Mouse (Mus musculus) hindbrain, postnatal 0 days (tissue): ENCODE measurements at regions not wholly inside any gene's neighbourhood (a gene's known extent, or its start where the extent isn't known, plus 50 kb on each side); places are given as distances from the start of the nearest gene placed in this dataset.

Experiments used
- ATAC-seq: fragments of 200-750 bp; cut with Nextera tagmentation; 2 replicates; pipeline ENCODE4 v1.8.0; 2017; ENCODE audit warnings: mild to moderate bottlenecking, moderate TSS enrichment, moderate library complexity
- DNase-seq: peaks from one replicate; pipeline ENCODE4 v3.0.0-alpha.2; 2015; ENCODE audit warnings: low spot score
- H3K27ac ChIP-seq: fragments of 300-500 bp; sonication (generic); 2 replicates; pipeline ENCODE4 v1.5.1; 2014; ENCODE audit warnings: mild to moderate bottlenecking
- H3K27me3 ChIP-seq: fragments of 300-500 bp; sonication (generic); 2 replicates; pipeline ENCODE4 v1.6.1; 2014; ENCODE audit warnings: low read length, mixed read lengths; ENCODE audit not compliant: insufficient read depth
- H3K36me3 ChIP-seq: fragments of 300-500 bp; sonication (generic); 2 replicates; pipeline ENCODE4 v1.6.1; 2014; ENCODE audit warnings: low read length, mixed read lengths; ENCODE audit not compliant: insufficient read depth
- H3K4me1 ChIP-seq: fragments of 300-500 bp; sonication (generic); 2 replicates; pipeline ENCODE4 v1.6.1; 2014; ENCODE audit warnings: antibody characterized with exemption, low read length, mixed read lengths; ENCODE audit not compliant: insufficient read depth
- H3K4me2 ChIP-seq: fragments of 300-500 bp; sonication (generic); 2 replicates; pipeline ENCODE4 v1.6.1; 2014; ENCODE audit warnings: low read depth, mild to moderate bottlenecking, low read length, moderate library complexity, mixed read lengths
- H3K4me3 ChIP-seq: fragments of 300-500 bp; sonication (generic); 2 replicates; pipeline ENCODE4 v1.5.1; 2014; ENCODE audit warnings: low read length
- H3K9ac ChIP-seq: fragments of 300-500 bp; sonication (generic); replicated peaks from 2 replicates; pipeline ENCODE4 v1.6.1; 2014; ENCODE audit warnings: mild to moderate bottlenecking, low read length, moderate library complexity, mixed read lengths
- H3K9me3 ChIP-seq: fragments of 300-500 bp; sonication (generic); 2 replicates; pipeline ENCODE4 v1.6.1; 2016; ENCODE audit warnings: low read length, mixed read lengths
- CTCF ChIP-seq: IDR thresholded peaks from 2 replicates; pipeline ENCODE4 v1.5.1; 2016; ENCODE audit warnings: antibody characterized with exemption, control low read depth, low read depth
- WGBS: fragments of 180-500 bp; shearing (Covaris S2); extraction: QIAGEN DNeasy Blood & Tissue Kit; methylation state at CpG from one replicate; pipeline ENCODE4 v1.1.7; 2014; 5-methylcytosine and 5-hydroxymethylcytosine counted together

- WGBS = 74% methylated on average over 7 of the region's 7 CpGs
- Histone ChIP-seq H3K4me3 (no peak overlapping the region), H3K9me3 (no peaks in the 10 kb centered on the region), H3K4me1 (no peaks in the 10 kb centered on the region), H3K27ac (no peak overlapping the region), H3K4me2 (no peak overlapping the region), H3K36me3 (no peaks in the 10 kb centered on the region), H3K27me3 (no peaks in the 10 kb centered on the region), H3K9ac (no peak overlapping the region)
- DNase-seq (no peak), ATAC-seq (no peak)
- TF ChIP-seq CTCF = no peak
Observed at GRCm38 (mm10) chr9:32933237-32934071, 297.4 kb downstream of the Ets1 start.

- H3K27me3 ChIP-seq = no peaks in the 10 kb centered on the region
- H3K9ac ChIP-seq = no peak overlapping the region
- ATAC-seq (no peak), DNase-seq (no peak)
- H3K4me3 ChIP-seq = no peak overlapping the region
- H3K4me1 ChIP-seq = no peaks in the 10 kb centered on the region
- H3K36me3 ChIP-seq = no peaks in the 10 kb centered on the region
- no peak overlapping the region for H3K4me2 ChIP-seq
- no peaks in the 10 kb centered on the region for H3K9me3 ChIP-seq
- 85% methylated on average over 1 of the region's 1 CpGs for WGBS
- no peak for TF ChIP-seq CTCF
- no peak overlapping the region for H3K27ac ChIP-seq
Observed at GRCm38 (mm10) chr9:32934436-32934835, 298.4 kb downstream of the Ets1 start.

DNA sequence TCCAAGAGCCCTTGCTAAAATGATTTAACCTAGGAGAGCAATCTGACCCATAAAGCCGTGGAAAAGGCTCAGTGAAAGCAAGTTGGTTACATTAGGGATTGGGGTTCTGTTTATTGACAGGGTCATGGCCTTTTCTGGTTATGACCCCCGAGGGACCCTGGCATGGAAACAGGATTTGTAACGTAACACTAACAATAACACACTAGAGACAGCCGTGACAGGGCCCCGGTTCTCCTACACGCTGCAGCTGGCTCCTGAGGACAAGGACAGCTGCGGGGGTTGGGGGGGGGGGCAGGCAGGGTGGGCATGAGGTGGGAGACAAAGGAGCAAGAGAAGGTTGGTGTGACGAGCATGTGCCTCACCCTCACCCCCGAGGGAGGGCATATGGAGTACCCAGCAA is 300.4 kb downstream of the Ets1 start:
- Histone ChIP-seq H3K4me2 (no peak overlapping the region), H3K27me3 (no peaks in the 10 kb centered on the region), H3K4me1 (no peaks in the 10 kb centered on the region), H3K4me3 (no peak overlapping the region), H3K36me3 (no peaks in the 10 kb centered on the region), H3K9ac (no peak overlapping the region), H3K9me3 (no peaks in the 10 kb centered on the region), H3K27ac (no peak overlapping the region)
- no peak for ATAC-seq
- no peak for DNase-seq
- WGBS = 41% methylated on average over 9 of the region's 9 CpGs
- no peak for TF ChIP-seq CTCF

GRCm38 (mm10) chr9:32937391-32937790 is 301.4 kb downstream of the Ets1 start:
- 85% methylated on average over 7 of the region's 7 CpGs for WGBS
- no peak for ATAC-seq
- H3K4me3 ChIP-seq = no peak overlapping the region

DNA sequence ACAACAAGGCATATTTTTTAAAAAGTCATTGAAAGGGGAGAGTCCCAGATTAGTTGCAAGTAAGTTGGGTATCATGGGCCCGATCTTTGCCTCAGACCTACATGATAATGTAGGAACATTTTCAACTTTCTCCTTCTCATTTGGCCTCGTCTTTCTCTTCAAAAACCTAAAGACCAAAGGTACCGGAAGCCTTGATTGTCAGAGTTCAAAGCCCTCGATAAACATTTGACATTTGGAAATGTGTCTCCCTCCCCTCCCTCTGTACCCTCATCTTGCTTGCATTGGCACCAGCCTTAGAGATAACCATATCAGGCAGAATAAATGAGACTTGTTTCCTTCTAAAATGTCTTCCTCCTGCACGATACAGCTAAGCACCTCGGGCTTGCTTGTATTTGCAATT is 302.8 kb downstream of the Ets1 start:
- Histone ChIP-seq H3K4me1 (no peaks in the 10 kb centered on the region), H3K4me3 (no peak overlapping the region), H3K9me3 (no peaks in the 10 kb centered on the region), H3K9ac (no peak overlapping the region), H3K27me3 (no peaks in the 10 kb centered on the region), H3K36me3 (no peaks in the 10 kb centered on the region), H3K4me2 (no peak overlapping the region), H3K27ac (no peak overlapping the region)
- ATAC-seq = no peak
- DNase-seq = no peak
- TF ChIP-seq CTCF = no peak
- 92% methylated on average over 6 of the region's 6 CpGs for WGBS

More at GRCm38 (mm10) chr9:32937391-32937790, 301.4 kb downstream of the Ets1 start:
- no peak for TF ChIP-seq CTCF
- no peak overlapping the region for H3K4me2 ChIP-seq
- H3K27me3 ChIP-seq = no peaks in the 10 kb centered on the region
- H3K9me3 ChIP-seq = no peaks in the 10 kb centered on the region
- DNase-seq = no peak
- no peak overlapping the region for H3K27ac ChIP-seq
- no peaks in the 10 kb centered on the region for H3K4me1 ChIP-seq
- H3K36me3 ChIP-seq = no peaks in the 10 kb centered on the region
- H3K9ac ChIP-seq = no peak overlapping the region

DNA sequence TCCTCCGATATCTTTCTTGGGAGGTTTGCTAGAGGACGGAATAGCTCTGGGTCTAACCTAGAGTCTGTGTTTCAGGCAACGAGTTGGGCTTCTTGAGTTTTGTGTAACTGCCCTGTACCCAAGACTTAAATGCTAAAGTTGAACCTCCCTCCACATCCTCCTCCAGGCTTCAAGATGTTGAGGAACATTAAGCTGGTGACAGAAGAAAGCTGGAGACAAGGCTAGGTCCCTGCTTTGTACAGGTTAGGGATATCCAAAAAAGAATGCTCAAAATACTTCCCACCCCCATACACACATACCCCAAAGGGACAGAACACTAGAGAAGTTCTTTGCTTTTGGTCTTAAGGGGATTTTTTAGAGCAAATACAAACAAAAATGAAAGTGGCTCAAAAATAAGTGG is 303.6 kb downstream of the Ets1 start:
- Histone ChIP-seq H3K27me3 (no peaks in the 10 kb centered on the region), H3K9ac (no peak overlapping the region), H3K9me3 (no peaks in the 10 kb centered on the region), H3K36me3 (no peaks in the 10 kb centered on the region), H3K4me3 (no peak overlapping the region), H3K4me2 (no peak overlapping the region), H3K4me1 (no peaks in the 10 kb centered on the region), H3K27ac (no peak overlapping the region)
- TF ChIP-seq CTCF = no peak
- DNase-seq (no peak), ATAC-seq (no peak)
- 96% methylated on average over 3 of the region's 3 CpGs for WGBS

DNA sequence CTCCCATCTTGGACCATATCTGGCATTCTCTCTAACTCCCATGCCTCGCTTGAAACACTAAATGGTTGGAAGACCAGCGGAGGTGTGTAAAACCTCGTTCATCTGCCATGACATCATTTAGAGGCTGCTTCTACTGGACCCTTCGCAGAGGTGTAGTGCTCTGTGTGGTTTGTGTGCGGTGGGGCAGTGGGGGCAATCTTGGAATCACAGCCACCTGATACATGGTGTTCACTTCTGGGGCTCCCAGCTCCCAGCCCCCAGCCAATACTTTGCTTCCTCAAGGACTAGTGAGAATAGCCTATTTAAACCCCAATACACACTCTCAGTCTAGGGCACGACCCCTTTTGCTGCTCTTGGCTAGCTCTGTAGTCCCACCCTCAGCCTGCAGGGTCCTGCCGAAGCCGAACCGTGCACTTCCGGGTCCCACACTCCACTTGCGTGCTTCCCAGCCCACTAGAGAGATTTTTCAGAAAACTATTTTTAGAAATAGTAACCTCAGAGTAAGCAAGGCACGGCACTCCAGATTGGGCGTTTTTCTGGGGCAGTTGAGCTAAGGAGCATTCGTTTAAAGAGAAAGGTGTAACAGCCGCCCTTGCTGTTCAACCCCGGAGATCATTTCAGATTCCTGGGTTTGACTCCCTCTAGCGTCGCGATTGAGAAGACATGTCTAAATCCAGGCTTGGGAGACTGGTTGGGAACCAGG is 304.2 kb downstream of the Ets1 start:
- Histone ChIP-seq H3K4me3 (peak overlapping the region; percentile 39), H3K9ac (no peak overlapping the region), H3K27ac (no peak overlapping the region), H3K9me3 (no peaks in the 10 kb centered on the region), H3K36me3 (no peaks in the 10 kb centered on the region), H3K27me3 (no peaks in the 10 kb centered on the region), H3K4me1 (no peaks in the 10 kb centered on the region), H3K4me2 (peak overlapping the region; percentile 64)
- peak; percentile 81 for TF ChIP-seq CTCF
- ATAC-seq (peak; percentile 89), DNase-seq (peak; percentile 92)
- 21% methylated on average over 19 of the region's 19 CpGs for WGBS
